ENCODE assay signal across 8 mouse cellular contexts in the genomic region with DNA sequence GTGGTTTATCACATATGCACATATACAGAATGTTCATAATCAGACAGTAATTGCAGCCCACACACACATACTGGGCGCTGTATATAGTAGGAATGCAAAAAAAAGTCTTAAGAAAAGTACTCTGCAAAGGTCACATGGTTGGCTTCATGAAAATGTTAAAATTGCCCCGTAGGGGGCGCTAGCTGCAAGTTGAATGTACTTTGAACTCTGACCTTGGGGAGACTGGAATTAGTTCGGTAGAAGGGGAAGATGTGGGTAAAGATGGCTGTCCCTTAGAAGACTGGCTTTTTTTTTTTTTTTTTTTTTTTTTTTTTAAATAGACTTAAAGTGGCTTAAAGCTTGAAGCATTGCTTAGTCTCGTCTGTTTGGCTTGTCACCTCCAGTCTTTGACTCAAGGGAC. TPM values are rescaled to one million over a fixed set of nuclear protein-coding genes. Genes with fewer than 3 reads are reported as not detected.
A peak's percentile ranks its signal among the peaks of the same experiment; 100 is the strongest.
DNase-seq lines count a peak whose midpoint lies in the region; ATAC-seq and TF ChIP-seq lines count a peak whose summit lies in the region.

No protein-coding gene starts in this region.

- peak; percentile 71 for DNase-seq in intestine, embryonic 14.5 days (ENCODE audit: low spot score)
- peak; percentile 61 for DNase-seq in brain, embryonic 14.5 days (ENCODE audit: low read depth)
- peak; percentile 49 to 63 for DNase-seq in frontal cortex, postnatal 25 days (ENCODE audit: low spot score in 2 of 2)
- DNase-seq in kidney, postnatal 4 days, result peak; percentile 71 to 80
- DNase-seq in testis, postnatal 10 days (ENCODE audit: low spot score), result peak; percentile 84

- TF ChIP-seq CTCF in E14TG2a.4 (conservative IDR thresholded peaks at IDR 0.05; ENCODE audit: low read length), result peak; percentile 73
- TF ChIP-seq CTCF in brain, embryonic 14.5 days (IDR thresholded peaks at IDR 0.05; ENCODE audit: borderline replicate concordance, extremely low read depth, insufficient read depth, insufficient read length), result peak; percentile 59; the same call in 1 of the 2 replicates

- TF ChIP-seq POLR2A in brain, embryonic 14.5 days (IDR thresholded peaks at IDR 0.05; ENCODE audit: borderline replicate concordance, extremely low read depth, insufficient read depth, insufficient read length, poor library complexity, severe bottlenecking), result no peak

- no peak overlapping the region for H3K4me2 ChIP-seq in intestine, embryonic 14.5 days (ENCODE audit: low read length)
- no peak overlapping the region for H3K4me2 ChIP-seq in intestine, embryonic 15.5 days (replicated peaks)

- no peaks in the 10 kb centered on the region for H3K36me3 ChIP-seq in intestine, embryonic 14.5 days (ENCODE audit: control insufficient read depth, insufficient read depth, low read length)
- no peaks in the 10 kb centered on the region for H3K36me3 ChIP-seq in intestine, embryonic 15.5 days
- no peaks in the 10 kb centered on the region for H3K36me3 ChIP-seq in E14TG2a.4 (ENCODE audit: insufficient read depth, low read length)

- H3K4me3 ChIP-seq in intestine, embryonic 14.5 days (ENCODE audit: low read depth, low read length), result no peak overlapping the region
- H3K4me3 ChIP-seq in intestine, embryonic 15.5 days (replicated peaks), result no peak overlapping the region
- H3K4me3 ChIP-seq in E14TG2a.4 (replicated peaks; ENCODE audit: low read length), result no peak overlapping the region

- ATAC-seq in intestine, embryonic 14.5 days (replicated peaks; ENCODE audit: low FRiP score, low TSS enrichment, low read depth), result no peak
- ATAC-seq in intestine, embryonic 15.5 days, result no peak
- peak; percentile 59 for ATAC-seq in megakaryocyte progenitor cell, adult 5-6 weeks (replicated peaks; ENCODE audit: poor library complexity)

- no peaks in the 10 kb centered on the region for H3K9me3 ChIP-seq in intestine, embryonic 14.5 days (ENCODE audit: control insufficient read depth, low read length)
- no peaks in the 10 kb centered on the region for H3K9me3 ChIP-seq in intestine, embryonic 15.5 days
- no peaks in the 10 kb centered on the region for H3K9me3 ChIP-seq in E14TG2a.4 (ENCODE audit: low read length)

- H3K4me1 ChIP-seq in intestine, embryonic 14.5 days (replicated peaks; ENCODE audit: control insufficient read depth, insufficient read depth, low read length), result peaks cover 15% of the 10 kb centered on the region
- peaks cover 9% of the 10 kb centered on the region for H3K4me1 ChIP-seq in intestine, embryonic 15.5 days (replicated peaks)
- peaks cover 28% of the 10 kb centered on the region for H3K4me1 ChIP-seq in E14TG2a.4 (replicated peaks; ENCODE audit: low read depth, low read length)

- H3K27me3 ChIP-seq in intestine, embryonic 14.5 days (replicated peaks; ENCODE audit: control insufficient read depth, insufficient read depth, low read length), result no peaks in the 10 kb centered on the region
- H3K27me3 ChIP-seq in intestine, embryonic 15.5 days (replicated peaks), result no peaks in the 10 kb centered on the region
- no peaks in the 10 kb centered on the region for H3K27me3 ChIP-seq in E14TG2a.4 (ENCODE audit: insufficient read depth, low read length)

- no peak overlapping the region for H3K27ac ChIP-seq in intestine, embryonic 14.5 days (ENCODE audit: low read depth)
- no peak overlapping the region for H3K27ac ChIP-seq in intestine, embryonic 15.5 days

- no peak overlapping the region for H3K9ac ChIP-seq in intestine, embryonic 14.5 days (ENCODE audit: low read length)
- no peak overlapping the region for H3K9ac ChIP-seq in intestine, embryonic 15.5 days

- WGBS in intestine, embryonic 14.5 days, result 20% methylated on average over 5 of the region's 5 CpGs
- WGBS in intestine, embryonic 15.5 days, result 12% methylated on average over 5 of the region's 5 CpGs

RNA-seq across cellular contexts. Expression of gene Arhgef7, which starts 28.4 kb away (rescaled TPM):
- 33.9 and 34.4 TPM in 2 replicates for polyA plus RNA-seq in intestine, embryonic 14.5 days (2014; fragmentation: Nextera tagmentation; extraction: Ambion mirVana)
- 27.7 and 28.4 TPM in 2 replicates for polyA plus RNA-seq in intestine, embryonic 15.5 days (2015; fragmentation: Nextera tagmentation; extraction: Ambion mirVana)
- polyA plus RNA-seq in brain, embryonic 14.5 days (2012; rRNA removed), result 85.1 and 124 TPM in 2 replicates
- total RNA-seq in megakaryocyte progenitor cell, adult 5-6 weeks (2015), result 26.4 and 32.3 TPM in 2 replicates
- total RNA-seq in megakaryocyte progenitor cell, adult 5-6 weeks (2017), result 20.4 and 36.0 TPM in 2 replicates

RNA-seq across cellular contexts. Expression of gene 1700016D06Rik, which starts 55.0 kb away (rescaled TPM):
- not detected in 2 replicates for polyA plus RNA-seq in intestine, embryonic 14.5 days (2014; fragmentation: Nextera tagmentation; extraction: Ambion mirVana)
- not detected in 2 replicates for polyA plus RNA-seq in intestine, embryonic 15.5 days (2015; fragmentation: Nextera tagmentation; extraction: Ambion mirVana)
- not detected in 2 replicates for polyA plus RNA-seq in brain, embryonic 14.5 days (2012; rRNA removed)
- not detected in 2 replicates for total RNA-seq in megakaryocyte progenitor cell, adult 5-6 weeks (2015)
- not detected in 2 replicates for total RNA-seq in megakaryocyte progenitor cell, adult 5-6 weeks (2017)
